Mouse (Mus musculus) adrenal gland, adult (tissue): Measurements from ENCODE around the gene Gabpa.

Source experiments
- DNase-seq, 2 experiments: peaks; one replicate each; pipeline ENCODE4 v3.0.0; 2022 to 2023; ENCODE audit warnings: low spot score in 1 of 2; ENCODE audit not compliant: inconsistent age in 2 of 2

The Gabpa gene

GRCm38 (mm10) chr16:84834745-84835440, at the start of gene Gabpa:
TSS of gene Gabpa (plus strand) at chr16:84834925.
- DNase-seq = peak; percentile 96 to 97

DNA sequence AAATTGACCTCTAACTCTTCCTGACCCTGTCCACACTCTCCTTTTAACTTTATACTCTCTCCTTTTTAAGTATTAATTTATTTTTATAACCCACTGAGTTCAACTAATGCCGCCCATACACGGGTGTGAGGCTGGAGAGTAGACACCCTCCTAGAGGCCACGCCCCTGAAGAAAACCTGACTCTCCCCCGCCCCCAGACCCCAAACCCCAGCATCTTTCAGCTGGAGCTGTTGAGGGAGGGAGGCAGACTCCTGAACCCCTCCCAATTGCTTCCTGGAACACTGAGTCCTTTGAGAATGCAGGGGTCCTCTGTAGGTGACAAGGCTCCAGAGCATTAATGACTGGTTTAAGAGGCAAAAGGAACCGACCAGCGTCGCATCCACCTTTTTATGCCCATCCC, 49.8 kb upstream of the Gabpa start:
- no peak for DNase-seq

DNA sequence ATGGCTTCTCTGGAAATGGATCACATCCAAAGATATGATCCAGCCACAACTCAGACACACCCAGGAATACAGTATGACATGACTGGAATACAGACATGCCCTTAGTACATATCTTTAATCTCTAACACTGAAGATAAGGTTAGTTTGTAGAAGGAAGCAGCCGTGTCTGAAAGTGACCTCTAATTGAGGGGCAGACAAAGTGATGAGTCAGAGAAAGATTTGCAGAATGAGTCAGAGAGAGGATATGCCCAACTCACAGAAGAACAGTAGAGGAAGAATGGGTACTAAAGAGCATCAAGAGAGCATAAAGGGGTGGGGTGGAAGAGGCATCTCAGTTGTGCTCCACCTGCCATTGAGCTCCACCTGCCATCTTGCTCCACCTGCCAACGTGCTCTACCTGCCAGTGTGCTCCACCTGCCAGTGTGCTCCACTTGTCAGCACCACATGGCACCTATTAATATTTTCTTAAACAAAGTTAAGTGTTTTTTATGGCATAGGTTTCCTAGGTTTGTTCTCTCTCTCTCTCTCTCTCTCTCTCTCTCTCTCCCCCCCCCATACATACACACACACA, 44.0 kb upstream of the Gabpa start:
- DNase-seq = no peak

GRCm38 (mm10) chr16:84793401-84793800, 41.3 kb upstream of the Gabpa start:
- DNase-seq = no peak

- no peak for DNase-seq
Observed at GRCm38 (mm10) chr16:84795337-84795736, 39.4 kb upstream of the Gabpa start.

DNA sequence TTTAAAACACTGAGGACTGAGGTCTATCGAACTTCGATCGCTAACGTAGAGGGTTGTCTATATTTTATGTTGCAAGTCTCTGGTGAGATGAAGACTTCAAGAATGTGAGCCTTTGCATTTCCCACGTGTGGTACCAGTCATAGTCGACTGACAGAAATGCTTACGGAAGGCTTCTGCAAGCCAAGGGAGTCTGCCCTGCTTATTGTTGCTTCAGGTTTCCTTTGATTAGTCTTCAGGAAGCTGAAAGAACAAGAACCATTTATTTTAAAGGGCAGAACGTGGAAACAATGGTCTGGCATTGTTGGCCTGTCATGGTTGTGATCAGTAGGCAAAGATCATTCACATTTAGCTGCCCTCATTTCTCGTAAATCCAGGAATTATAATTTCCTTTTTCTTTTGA, 38.0 kb upstream of the Gabpa start:
- no peak for DNase-seq

DNA sequence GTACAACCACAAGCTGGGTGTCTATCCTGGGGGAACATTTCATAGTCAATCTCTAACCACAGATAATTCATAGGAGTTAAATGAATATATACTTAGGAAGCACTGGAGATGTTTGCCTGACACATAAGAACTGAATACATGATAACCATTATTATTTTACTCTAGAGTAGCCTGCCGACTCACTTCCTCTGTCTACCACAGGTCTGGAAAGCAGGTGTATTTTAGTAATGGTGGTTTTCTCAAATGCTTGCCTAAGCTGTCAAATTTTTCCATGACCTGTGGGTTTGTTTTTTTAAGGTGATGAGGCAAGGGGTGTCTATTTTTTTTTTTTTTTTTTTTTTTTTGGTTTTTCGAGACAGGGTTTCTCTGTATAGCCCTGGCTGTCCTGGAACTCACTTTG, 34.7 kb upstream of the Gabpa start:
- no peak for DNase-seq

DNA sequence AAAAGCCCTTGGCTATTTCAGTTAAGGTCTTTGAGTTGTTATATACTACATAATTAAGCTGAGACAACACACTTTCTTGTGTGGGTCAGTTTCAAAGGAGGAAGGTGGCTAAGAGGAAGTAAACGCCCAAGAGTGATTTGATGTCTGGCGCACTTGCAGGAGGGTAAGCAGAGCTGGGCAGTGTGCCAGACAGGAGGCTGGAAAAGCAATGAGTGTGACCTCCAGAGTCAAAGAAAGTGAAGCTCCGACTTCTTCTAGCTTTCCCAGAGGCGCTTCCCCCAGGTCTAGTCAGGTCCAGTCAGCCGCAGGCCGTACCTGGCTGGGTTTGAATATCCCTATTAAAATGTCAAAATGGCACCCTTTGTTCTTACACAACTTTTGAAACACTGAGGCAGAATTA, 32.5 kb upstream of the Gabpa start:
- peak; percentile 58 to 81 for DNase-seq

DNA sequence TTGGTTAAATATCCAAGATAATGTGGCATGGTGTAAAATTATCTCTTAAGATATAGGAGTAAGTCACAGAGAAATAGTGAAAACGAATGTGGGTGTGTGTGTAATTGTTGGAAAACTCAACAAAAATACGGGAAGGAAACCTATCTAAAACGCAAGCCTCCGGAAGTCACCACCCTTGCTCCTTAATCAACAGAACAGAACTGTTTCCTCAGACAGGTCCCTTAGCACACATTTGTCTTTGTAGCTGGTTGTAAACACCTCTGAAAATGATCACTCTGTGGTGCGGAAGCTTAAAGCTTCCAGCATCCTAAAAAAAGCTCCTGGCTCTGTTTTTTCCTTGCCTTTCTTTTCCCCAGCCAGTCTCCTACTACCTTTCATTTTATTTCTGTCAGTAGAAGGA, 29.9 kb upstream of the Gabpa start:
- peak in 1 of 2 experiments; percentile 43 for DNase-seq

- no peak for DNase-seq
Observed at GRCm38 (mm10) chr16:84806175-84806574, 28.6 kb upstream of the Gabpa start.

DNA sequence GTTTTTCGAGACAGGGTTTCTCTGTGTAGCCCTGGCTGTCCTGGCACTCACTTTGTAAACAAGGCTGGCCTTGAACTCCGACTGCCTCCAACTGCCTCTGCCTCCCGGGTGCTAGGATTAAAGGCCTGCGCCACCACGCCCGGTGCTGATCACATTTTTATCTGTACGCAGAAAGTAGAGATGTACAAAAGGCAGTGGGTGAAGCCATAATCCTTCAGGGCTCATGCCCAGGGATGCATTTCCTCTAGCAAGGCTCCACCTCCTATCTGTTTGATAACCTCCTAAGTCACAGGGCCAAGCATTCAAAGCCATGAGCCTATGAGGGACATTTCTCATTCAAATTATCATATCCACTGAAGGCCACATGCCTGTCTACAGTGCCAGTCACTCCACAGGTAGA, 26.9 kb upstream of the Gabpa start:
- DNase-seq = no peak

DNA sequence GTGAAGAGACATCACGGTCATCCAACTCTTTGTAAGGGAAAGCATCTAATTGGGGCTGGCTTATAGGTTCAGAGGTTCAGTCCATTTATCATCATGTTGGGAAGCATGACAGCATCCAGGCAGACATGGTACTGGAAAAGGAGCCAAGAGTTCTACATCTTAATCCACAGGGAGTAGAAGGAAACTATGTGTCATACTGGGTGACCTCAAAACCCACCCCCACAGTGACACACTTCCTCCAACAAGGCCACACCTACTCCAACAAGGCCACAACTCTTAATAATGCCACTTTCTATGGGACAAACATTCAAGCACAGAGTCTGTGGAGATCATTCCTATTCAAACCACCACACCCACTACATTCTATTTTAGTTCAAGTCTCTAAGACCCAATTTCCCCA, 24.5 kb upstream of the Gabpa start:
- peak in 1 of 2 experiments; percentile 40 for DNase-seq

- DNase-seq = no peak
Observed at GRCm38 (mm10) chr16:84813852-84814251, 20.9 kb upstream of the Gabpa start.

DNA sequence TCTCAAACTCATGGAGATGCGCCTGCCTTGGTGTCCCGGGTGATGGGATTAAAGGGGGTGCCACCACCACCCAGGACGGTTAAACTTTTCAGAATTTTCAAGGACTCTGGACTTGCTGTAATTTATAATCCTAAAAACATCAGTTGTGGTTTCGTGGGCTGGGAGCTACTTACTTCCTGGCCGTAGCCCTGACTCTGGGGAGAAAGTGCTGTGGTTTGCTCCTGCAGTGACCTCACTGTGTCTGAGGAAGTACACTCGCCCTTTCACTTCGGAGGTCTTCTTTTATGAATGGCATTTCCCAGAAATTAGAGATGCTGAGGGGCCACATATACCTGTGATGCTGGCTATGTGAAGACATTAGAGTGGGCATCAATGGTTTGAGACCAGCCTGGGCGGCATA, 20.2 kb upstream of the Gabpa start:
- DNase-seq = no peak

DNA sequence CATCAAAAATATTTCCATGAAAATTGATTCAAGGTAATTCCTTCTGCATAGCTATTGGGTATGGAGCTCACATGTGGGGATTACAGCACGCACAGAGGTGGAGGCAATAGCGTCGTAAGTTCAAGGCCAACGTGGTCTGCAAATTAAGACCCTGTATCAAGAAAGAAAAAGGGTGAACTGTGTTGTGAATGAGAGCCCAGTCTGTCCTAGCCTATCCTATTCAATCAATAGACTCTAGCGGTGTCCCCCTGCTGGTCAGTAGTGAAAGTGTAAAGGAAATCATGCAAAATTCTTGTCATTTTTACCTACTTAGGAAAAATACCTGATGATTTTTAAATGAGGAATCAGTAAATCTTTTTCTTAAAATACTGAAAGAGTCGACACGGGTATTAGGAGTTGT, 17.3 kb upstream of the Gabpa start:
- peak in 1 of 2 experiments; percentile 72 for DNase-seq

- DNase-seq = peak in 1 of 2 experiments; percentile 45
Observed at GRCm38 (mm10) chr16:84825009-84825408, 9.7 kb upstream of the Gabpa start.

- DNase-seq = peak; percentile 37 to 74
Observed at GRCm38 (mm10) chr16:84831696-84832095, 3.0 kb upstream of the Gabpa start.

- peak in 1 of 2 experiments; percentile 60 for DNase-seq
Observed at GRCm38 (mm10) chr16:84832736-84833135, 2.0 kb upstream of the Gabpa start.

GRCm38 (mm10) chr16:84834344-84834743, 381 bp upstream of the Gabpa start:
- DNase-seq = no peak

DNA sequence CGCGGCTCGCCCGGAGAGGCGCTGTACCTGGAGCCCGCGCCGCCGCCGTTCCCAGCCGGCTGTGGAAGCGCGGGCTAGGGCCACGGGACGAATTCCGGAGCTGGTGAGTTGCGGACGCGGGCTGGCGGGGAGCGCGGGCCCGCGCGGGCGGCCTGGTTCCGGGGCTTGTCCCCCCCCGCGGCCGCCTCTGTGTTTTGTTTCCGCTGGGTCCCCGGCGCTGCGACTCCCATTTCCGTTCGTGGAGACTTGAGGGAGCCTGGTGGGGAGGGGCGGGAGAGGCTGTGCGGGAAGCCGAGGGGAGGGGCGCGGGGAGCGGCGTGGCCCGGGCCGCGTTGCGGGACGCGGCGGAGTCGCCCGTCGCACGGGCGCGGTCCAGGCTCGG, 707 bp downstream of the Gabpa start, which contains the start of gene Atp5j:
Gene Atp5j, minus strand, starts transcription at position 185 of the 382 bp plus-strand sequence.
- DNase-seq = peak; percentile 91 to 96

DNA sequence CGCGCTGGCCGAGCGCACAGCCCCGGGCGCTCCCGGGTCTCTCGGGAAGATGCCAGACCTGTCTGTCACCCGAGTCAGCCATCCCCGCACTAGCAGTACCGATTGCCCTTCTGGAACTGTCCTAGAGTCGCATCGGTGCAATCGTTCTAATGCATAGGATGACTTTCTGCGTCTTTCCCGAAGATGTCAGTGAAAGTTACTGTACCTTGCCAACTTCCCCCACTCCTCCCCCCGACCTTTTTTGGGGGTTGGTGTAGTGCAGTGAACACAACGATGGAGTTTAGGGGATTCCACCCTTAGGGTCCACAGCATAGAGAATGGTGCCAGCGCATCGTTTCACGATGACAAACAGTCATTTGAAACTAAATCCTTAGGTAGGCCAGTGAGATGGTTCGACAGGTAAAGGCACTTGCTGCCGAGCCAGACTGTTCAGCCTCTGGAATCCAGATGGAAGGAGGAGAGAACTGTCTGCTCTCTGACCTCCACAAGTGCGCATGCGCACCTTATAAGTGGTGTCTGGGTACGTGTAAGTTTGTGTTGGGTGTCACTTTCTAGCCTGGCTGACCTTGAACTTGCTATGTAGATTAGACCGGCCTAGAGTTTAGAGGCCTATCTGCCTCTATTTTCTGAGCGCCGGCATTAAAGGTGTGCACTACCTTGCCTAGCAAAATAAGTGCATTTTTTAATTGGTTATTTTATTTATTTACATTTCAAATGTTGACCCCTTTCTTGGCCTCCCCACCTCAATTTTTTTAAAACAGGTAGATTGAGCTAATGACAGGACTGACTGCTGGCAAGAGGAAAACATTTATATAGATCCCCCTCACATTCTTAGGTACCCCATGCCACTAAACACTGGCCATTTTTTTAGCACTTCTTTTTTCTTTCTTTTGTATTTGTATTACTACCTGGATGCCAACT, 1.4 kb downstream of the Gabpa start:
- DNase-seq = peak; percentile 63 to 89

DNA sequence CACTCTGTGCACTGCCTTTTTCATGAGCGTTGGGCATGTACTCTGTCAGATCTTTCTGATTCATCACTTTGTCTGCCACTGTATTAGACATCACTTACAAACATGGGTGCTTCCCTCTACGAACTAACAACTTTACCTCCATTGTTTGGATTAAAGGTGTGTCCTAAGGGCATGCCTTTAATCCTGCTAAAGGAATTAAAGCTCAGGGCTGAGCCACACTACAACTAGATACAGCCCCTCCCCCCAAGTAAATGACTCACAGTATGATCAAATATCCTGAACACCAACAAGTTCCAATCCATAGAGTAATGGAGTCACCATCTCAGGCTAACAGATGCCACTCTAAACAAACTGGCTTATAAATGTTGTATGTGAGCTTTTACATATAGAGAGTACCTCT, 3.9 kb downstream of the Gabpa start:
- no peak for DNase-seq
